Mouse (Mus musculus) left cerebral cortex, postnatal 14 days (tissue): Measurements from ENCODE around the gene Fuk. TPM values are rescaled to one million over a fixed set of nuclear protein-coding genes. Genes with fewer than 3 reads are reported as not detected.
A peak's percentile ranks its signal among the peaks of the same experiment; 100 is the strongest.
"Not testable (repeated sequence)": the region's sequence is repeated elsewhere in the genome, so short reads cannot be mapped to it uniquely, and the experiment has no call there.

Experiments
- DNase-seq, 2 experiments: peaks; one replicate each; pipeline ENCODE4 v3.0.0; 2021 to 2022; ENCODE audit warnings: low spot score in 2 of 2, mixed read lengths in 1 of 2
- intact Hi-C: fragments of 180-260 bp; cut with DNase I; formaldehyde crosslinking; loops from one replicate; pipeline ENCODE4 v1.15.1; 2025
- long read RNA-seq, 2 experiments: library from polyadenylated mRNA; stranded (forward); transcript quantifications; one replicate each; pipeline ENCODE4 v2.0.0; 2021
- total RNA-seq, 2 experiments: library from RNA; stranded (reverse); gene quantifications; 2 replicates each; pipeline ENCODE4 v1.2.3; 2021

Gene Fuk
- total RNA-seq = 10 to 100 TPM; 15.6 to 16.9 TPM
- long read RNA-seq, experiment 1, transcript Fuk-201 (24 exons, 3,838 nt) = major isoform, 8 of 15 reads
- long read RNA-seq, experiment 1, partial matches to known transcripts = 5 of 15 reads
- long read RNA-seq, experiment 1, other reads (novel, unspliced or antisense) = 2 of 15 reads
- long read RNA-seq, experiment 2, transcript Fuk-201 (24 exons, 3,838 nt) = major isoform, 8 of 15 reads
- long read RNA-seq, experiment 2, partial matches to known transcripts = 5 of 15 reads
- long read RNA-seq, experiment 2, other reads (novel, unspliced or antisense) = 2 of 15 reads

DNA sequence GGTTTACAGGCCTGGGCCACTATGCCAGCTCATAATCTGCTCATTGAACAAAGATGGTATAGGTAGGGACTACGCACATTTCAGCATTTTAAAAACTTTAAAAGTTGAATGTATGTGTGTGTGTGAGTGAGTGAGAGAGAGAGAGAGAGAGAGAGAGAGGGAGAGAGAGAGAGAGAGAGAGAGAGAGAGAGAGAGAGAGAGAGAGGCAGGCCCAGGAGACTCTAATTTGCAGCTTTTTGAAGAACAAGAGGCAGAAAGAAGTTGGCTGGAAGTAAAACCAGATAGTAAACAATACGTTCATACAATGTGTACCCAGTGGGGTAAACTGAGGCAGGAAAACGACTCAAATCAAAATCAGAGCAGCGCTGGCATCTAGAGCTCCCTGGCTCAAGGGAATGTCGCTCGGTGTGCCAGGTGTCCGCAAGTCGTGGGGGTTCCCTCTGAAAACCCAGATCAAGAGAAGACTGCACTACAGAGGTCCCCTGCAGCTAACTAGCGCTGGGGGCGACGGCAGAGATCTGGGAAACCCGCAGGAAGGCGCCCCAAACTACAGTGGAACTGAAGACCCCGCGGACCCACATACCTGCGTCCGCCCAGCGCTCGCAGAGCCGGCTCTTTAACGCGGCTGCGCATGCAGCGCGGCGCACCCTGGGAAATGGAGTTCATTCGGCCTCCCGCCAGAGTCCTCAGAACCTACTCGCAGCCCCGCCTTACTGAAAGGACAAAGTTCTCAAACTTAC lies at the start of gene Fuk:
TSS of gene Fuk (minus strand) at position 650 of the 740 bp plus-strand sequence.
- intact Hi-C loops = no loop called here
- DNase-seq = peak; percentile 74 to 85

- intact Hi-C loops = no loop called here
- DNase-seq = peak in 1 of 2 experiments; percentile 39
These were observed 47.8 kb upstream of the Fuk start for GRCm38 (mm10) chr8:110950065-110950484.

DNA sequence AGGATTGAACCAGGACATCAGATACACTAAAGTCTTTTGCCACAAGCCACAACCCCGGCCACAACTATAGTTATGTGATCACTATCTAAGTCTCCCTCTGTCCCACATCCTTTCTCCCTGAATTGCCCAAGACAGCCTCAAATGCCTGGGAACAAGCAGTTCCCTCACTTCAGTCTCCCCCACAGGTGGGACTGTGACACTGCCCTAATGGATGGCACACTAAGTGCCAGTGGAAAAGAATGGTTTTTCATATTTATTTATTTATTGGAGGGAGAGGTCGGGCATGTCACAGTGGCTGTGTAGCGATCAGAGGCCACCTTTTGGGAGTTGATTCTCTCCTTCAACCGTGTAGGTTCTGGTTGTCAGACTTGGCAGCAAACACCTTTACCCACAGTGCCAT lies 43.4 kb upstream of the Fuk start:
- intact Hi-C loops = no loop called here
- DNase-seq = no peak

DNA sequence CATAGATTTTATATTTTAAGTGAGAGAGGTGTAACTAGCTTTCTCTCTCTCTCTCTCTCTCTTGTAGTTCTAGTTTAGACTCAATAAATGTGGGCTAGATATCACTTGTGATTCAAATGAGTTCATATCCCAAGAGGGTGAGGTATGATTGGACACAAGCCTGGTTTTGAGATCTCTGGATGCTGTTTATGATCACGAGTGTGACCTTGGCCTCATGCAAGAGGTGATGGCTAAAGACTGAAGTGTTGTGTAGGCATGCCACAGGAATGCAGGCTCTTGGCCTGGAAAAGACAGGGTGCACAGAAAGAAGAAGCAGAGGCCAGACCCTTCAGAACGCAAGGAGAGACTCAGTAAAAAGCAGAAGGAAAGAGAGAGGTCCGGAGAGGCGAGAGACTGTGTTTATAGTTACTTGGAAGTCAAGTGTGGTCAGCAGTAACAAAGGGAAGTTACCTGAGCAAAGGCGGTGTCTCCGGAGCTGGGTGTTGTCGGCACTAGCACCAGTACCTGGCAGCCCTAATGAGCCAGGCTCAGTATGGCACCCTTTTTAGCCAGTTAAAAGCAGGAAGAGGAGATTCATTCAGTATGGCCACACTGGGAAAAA lies 42.1 kb upstream of the Fuk start:
- DNase-seq = no peak
- intact Hi-C loops = no loop called here

- DNase-seq = no peak
- intact Hi-C loops = no loop called here
These were observed 39.2 kb upstream of the Fuk start for GRCm38 (mm10) chr8:110941453-110941948.

DNA sequence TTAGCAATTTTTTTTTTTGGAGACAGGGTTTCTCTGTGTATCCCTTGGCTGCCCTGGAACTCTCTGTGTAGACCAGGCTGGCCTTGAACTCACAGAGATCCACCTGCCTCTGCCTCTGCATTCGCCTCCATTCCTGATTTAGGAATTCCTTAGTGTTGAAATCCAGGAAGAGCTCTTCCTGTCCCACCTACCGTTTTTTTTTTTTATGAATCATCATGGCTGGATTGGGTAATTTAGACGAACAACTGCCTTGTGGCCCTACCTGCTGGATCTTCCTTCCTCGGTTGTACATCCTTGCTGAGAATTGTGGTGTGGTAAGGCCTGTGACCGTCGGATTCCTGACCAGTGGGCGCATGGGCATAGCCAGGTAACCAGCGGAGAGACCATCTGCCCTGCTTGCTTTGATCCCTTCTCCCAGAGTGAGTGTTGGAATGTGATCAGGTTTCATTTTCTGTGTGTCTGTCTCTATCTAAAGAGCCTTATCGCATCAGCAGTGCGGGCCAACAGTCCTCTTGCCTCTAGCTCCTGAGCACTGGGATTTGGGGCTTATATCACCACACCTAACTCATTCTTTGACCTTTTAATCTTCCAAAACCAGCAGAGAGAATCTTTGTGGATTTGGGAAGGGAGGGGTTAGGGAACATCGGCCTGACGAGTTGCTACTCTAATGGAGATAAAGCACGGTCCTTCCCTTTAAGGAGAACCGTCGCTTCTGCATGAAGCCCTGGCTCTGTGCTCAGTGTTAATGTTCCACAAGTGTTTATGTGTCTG lies 38.6 kb upstream of the Fuk start:
- intact Hi-C loops = no loop called here
- DNase-seq = no peak

- intact Hi-C loops = no loop called here
These were observed 36.7 kb upstream of the Fuk start for GRCm38 (mm10) chr8:110938882-110939589.

DNA sequence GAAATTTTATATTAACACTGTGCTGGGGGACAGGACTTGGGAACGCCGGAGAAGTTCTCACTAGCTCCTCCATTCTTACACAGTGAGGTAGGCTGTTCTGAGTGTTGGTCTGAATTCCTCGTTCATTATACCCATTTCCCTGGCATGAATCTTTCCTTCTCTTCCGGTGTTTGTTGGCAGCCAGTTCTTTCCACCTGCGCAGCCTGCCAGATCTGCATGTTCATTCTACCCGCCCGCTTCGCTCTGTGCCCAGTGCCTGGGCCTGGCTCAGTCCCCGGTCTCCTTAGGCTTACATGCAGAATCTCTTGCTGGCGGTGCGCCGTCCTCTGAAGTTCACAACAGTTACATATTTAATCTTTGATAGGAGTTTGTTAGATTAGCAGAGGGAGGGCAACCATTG lies 33.9 kb upstream of the Fuk start:
- intact Hi-C loops = no loop called here
- DNase-seq = peak in 1 of 2 experiments; percentile 39

More at GRCm38 (mm10) chr8:110938882-110939589, 36.7 kb upstream of the Fuk start:
- DNase-seq = peak; percentile 65 to 85

DNA sequence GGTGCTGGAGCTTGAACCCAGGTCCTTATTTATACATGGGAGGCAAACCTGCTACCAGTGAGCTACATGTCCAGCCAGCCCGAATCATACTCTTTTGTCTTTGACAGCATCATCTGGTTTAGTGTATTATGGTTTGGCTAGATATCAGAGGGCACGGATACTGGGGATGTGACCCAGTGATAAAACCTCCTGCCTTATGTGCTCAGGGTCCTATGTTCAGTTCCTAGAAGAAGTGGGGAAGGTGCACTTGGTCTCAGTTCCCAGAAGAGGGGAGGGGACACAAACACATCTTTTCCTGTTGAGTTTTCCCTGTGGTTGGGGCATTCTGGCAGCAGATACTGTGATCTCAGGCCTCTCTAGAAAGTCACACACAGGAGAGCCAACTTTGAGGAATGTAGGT lies 31.0 kb upstream of the Fuk start:
- intact Hi-C loops = no loop called here
- no peak for DNase-seq

DNA sequence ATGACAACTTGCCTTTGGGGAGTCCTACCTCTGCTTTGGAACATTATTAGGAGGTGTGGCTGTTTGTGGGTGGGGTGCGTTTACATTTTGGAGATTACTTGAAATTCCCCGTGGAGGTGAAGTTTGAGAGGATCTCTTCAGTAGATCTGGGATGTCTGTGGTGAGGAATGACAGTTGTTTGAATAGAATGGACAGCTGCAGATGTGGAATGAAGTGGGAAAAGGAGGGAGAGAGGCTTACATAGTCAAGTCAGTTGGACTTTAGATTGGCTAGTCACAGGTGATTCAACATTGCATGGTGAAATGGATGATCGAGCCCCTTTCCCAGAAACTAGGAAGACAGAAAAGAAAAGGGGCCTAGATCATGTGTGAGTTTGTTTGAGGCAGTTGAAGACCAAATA lies 30.2 kb upstream of the Fuk start:
- no peak for DNase-seq
- intact Hi-C loops = no loop called here

DNA sequence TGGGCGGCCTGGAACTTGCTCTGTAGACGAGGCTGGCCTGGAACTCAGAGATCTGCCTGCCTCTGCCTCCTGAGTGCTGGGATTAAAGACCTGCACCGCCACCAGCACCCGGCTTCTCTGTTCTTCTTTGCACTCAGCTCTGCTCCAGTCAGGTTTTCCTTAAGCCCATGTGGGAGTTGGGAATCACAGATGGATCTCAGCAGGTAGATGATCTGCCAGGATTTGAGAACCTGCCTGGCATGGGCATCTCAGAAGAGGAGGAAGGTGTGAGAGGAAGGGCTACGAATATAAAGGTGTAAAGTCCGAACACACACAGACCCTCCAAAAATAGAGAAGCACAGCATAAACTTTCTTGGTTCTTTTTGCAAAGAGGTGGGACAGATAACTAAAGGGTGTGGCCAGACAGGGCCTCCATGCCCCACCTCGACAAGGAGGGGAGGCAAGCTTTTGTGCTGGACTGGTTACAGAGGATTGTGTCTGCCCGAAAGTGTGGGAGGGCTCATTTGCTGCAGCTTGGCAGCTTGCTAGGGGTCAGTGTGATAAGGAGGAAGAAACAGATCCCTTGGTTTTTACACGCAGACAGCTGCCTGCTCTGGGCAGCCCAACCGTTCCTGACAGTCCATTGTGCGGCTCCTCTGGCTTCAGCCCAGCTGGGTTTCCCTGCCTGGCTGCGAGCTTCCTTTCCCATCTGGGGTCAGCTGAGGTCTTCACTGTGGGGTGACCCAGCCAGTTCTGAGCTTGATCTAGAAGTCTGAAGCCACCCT lies 29.1 kb upstream of the Fuk start:
- no peak for DNase-seq
- intact Hi-C loops = no loop called here

DNA sequence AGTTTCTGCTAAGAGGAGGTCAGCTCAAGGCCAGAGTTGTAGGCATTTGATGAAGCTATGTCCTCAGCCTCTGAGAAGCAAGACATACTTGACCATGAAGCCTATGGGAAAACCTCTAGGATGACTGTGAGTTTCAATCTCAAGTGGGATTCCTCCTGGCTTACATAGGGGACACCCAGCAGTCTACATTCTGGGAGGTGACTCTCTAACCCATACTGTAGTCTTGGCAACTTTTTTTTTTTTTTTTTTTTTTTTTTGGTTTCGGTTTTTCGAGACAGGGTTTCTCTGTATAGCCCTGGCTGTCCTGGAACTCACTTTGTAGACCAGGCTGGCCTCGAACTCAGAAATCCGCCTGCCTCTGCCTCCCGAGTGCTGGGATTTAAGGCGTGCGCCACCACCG lies 27.4 kb upstream of the Fuk start:
- intact Hi-C loops, DNase-seq: not testable (repeated sequence)

DNA sequence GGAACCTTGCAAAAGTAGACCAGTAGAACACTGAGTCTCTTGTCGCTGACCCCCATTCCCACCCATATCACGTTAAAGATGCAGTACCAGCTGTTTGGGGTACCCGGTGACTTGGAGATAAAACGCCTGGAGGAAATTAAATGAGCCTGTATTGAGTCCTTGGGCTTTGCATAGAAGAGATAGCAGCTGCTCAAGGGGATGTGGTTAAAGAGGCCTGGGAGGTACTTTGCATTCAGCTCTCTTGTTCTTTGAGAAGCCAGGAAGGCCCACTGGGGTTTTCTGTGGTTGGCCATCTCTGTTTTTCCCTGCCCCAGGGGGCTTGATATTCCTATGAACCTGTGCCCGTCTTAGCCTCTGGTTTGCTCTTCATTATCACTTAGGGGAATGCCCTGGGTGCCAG lies 26.8 kb upstream of the Fuk start:
- intact Hi-C loops = no loop called here
- DNase-seq = no peak

DNA sequence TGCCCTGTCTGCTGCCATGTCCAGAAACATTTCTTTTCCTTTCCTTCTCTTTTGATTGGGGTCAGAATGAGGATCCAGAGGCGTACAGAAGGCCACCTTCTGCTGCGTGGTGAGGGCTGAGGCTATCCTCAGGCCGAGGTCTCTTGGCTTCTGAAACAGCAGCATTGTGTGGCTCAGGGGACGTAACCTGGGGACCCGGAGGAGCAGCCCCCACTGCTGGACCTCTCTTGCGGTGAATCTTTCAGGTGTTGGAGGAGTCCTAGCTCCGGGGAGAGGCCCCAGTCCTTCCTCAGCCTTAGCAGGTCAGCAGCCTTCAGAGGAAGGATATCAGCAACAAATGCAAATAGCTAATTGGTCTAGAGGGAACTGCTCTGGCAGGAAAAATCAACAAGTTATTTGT lies 26.1 kb upstream of the Fuk start:
- DNase-seq = no peak
- intact Hi-C loops = no loop called here

DNA sequence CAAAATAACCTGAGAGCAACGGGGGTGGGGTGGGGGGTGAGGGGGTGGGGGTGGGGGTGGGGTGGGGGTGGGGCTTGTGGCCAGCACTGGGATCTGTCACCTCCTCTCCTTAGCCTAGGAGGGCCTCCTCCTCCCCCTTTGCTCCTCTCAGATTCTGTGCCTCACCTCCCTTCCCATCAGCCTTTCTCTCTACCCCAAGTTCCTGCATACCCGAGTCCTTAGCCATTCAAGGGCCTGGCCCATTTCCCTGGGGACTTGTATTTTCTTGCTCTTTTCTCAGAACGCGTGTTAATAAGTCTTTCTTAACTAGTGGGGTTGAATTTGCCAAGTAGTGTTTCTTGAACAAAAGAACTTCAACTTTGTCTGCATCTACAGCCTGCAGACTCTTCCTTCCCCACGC lies 24.4 kb upstream of the Fuk start:
- no peak for DNase-seq
- intact Hi-C loops = no loop called here

GRCm38 (mm10) chr8:110925691-110926140 lies 23.4 kb upstream of the Fuk start:
- no peak for DNase-seq
- intact Hi-C loops = no loop called here

DNA sequence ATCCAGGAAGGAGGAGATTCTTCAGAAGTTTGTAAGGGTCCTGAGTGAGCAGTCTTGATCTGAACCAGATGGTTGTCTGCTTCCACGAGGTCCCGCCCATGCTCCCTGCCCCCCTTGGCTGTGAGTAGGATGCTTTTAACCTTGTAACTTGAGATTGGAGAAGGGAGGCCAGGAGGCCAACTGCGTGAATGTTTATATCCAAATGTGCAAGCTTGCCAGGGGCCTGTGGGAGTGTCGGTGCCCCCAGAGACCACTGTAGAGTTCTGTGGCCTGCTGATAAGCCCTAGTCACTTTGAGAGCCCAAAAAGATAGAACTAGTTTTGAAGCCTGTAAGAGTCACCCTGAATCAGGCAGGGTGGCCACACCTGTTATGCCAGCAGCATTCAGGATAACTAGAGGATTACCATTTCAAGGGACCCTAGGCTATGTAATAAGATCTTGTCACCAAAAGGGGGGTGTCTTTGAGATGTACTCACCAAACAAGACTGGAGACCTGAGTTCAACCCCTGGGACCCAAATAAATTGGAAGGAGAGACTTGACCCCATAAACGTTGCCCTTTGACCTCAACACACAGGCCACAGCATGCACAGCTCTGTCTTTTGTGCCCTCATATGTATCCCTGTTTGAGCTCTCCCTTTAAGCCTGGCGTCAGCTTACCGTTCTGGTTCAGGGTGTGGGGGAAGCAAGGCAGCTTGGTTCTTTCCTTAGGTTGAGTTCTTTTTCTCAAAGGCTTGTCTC lies 19.4 kb upstream of the Fuk start:
- intact Hi-C loops = loop anchor here (5.0 kb wide), 1 partner anchor 46 kb away; no protein-coding TSS in a partner anchor
- DNase-seq = no peak
